Mouse (Mus musculus) olfactory bulb, adult 2 months (tissue): ENCODE measurements around the gene Rpl6.

Experiments used
- CTCF ChIP-seq: fragments of 200-500 bp; IDR thresholded peaks from 2 replicates; pipeline ENCODE4 v1.5.1; 2012; ENCODE audit warnings: low read depth, mild to moderate bottlenecking, low read length, moderate library complexity; ENCODE audit not compliant: insufficient read depth
- POLR2A ChIP-seq: fragments of 200-500 bp; IDR thresholded peaks from 2 replicates; pipeline ENCODE4 v1.6.1; 2012; ENCODE audit warnings: mild to moderate bottlenecking, low read depth, low read length, moderate library complexity; ENCODE audit not compliant: insufficient read depth

DNA sequence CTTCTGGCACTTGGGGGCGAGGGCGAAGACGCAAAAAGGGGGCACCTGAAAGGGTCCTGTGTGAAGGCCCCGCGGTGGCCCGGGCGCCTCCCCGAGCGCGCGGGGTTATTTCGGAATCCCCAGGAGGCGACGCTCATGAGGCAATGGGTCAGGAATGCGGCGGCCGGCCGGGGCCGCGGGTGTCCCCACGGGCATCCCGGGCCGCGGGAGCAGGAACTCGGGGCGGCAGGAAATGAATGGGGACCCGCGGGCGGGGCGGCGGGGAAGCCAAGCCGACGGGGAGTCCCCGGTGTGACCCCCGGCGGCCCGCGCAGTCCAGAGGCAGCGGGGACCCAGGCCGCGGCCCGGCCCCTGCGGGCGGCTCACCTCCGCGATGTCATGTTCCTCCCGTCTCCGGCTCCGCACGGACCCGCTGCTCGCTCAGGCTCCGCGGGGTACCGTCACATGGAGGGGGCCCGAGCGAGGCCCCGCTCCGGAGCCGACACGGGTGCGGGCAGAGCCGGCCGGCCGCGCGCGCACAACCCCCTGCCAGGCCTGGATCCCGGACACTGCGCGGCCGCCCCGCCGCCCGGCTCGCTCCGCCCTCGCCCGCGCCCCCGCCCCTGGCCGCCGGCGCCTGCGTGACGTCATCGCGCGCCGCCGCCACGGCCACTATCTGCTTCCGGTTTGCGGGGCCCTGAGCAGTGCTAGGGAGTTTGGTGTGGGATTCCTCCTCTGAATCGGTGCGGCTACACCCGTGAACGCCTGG is 13.3 kb upstream of the Rpl6 start, which contains the start of gene Ptpn11:
- TF ChIP-seq POLR2A (peak; percentile 67), CTCF (no peak)
